Mouse (Mus musculus): Measurements from ENCODE around the gene 9030025P20Rik.
A peak's percentile ranks its signal among the peaks of the same experiment; 100 is the strongest.
"Not testable (repeated sequence)": the region's sequence is repeated elsewhere in the genome, so short reads cannot be mapped to it uniquely, and the experiment has no call there.

Gene 9030025P20Rik

GRCm38 (mm10) chr17:14978362-14979038, at the start of gene 9030025P20Rik, which contains the start of gene Gm3417:
Gene 9030025P20Rik (plus strand): TSS chr17:14978468.
Gene Gm3417 (minus strand): TSS chr17:14978790.
- not testable (repeated sequence) for DNase-seq

GRCm38 (mm10) chr17:14928631-14929030, 49.6 kb upstream of the 9030025P20Rik start:
- DNase-seq, result no peak

GRCm38 (mm10) chr17:14930697-14931096, 47.6 kb upstream of the 9030025P20Rik start:
- DNase-seq, result no peak

- DNase-seq, result no peak
These were observed 46.8 kb upstream of the 9030025P20Rik start for GRCm38 (mm10) chr17:14931469-14931868.

- not testable (repeated sequence) for DNase-seq
These were observed 43.0 kb upstream of the 9030025P20Rik start for GRCm38 (mm10) chr17:14935280-14935679.

- DNase-seq, result no peak
These were observed 42.2 kb upstream of the 9030025P20Rik start for GRCm38 (mm10) chr17:14935841-14936605.

- peak; percentile 4 to 15 for DNase-seq
These were observed 36.1 kb upstream of the 9030025P20Rik start for GRCm38 (mm10) chr17:14942181-14942580.

- peak; percentile 98 for DNase-seq
These were observed 35.1 kb upstream of the 9030025P20Rik start, which contains the start of the genes Wdr27 and 1600012H06Rik for GRCm38 (mm10) chr17:14943009-14943728. Gene Wdr27 (minus strand): TSS chr17:14943158. Gene 1600012H06Rik (plus strand): TSS chr17:14943184.

GRCm38 (mm10) chr17:14943729-14944059, 34.6 kb upstream of the 9030025P20Rik start:
- no peak for DNase-seq

- DNase-seq, result no peak
These were observed 33.7 kb upstream of the 9030025P20Rik start for GRCm38 (mm10) chr17:14944551-14944950.

- no peak for DNase-seq
These were observed 29.0 kb upstream of the 9030025P20Rik start for GRCm38 (mm10) chr17:14949161-14949827.

- DNase-seq, result no peak
These were observed 24.8 kb upstream of the 9030025P20Rik start for GRCm38 (mm10) chr17:14953452-14953851.

- DNase-seq, result no peak
These were observed 19.5 kb upstream of the 9030025P20Rik start for GRCm38 (mm10) chr17:14958686-14959327.

- DNase-seq, result peak in 1 of 2 experiments; percentile 7
These were observed 18.3 kb upstream of the 9030025P20Rik start for GRCm38 (mm10) chr17:14959979-14960378.

GRCm38 (mm10) chr17:14960520-14960919, 17.7 kb upstream of the 9030025P20Rik start:
- peak; percentile 31 to 33 for DNase-seq

- DNase-seq, result peak; percentile 27 to 60
These were observed 17.2 kb upstream of the 9030025P20Rik start, which contains the start of gene Phf10 for GRCm38 (mm10) chr17:14960951-14961556. Gene Phf10 (minus strand): TSS chr17:14961273.

GRCm38 (mm10) chr17:14961557-14962154, 16.6 kb upstream of the 9030025P20Rik start:
- not testable (repeated sequence) for DNase-seq

- not testable (repeated sequence) for DNase-seq
These were observed 9.8 kb upstream of the 9030025P20Rik start for GRCm38 (mm10) chr17:14968373-14968913.

- DNase-seq, result not testable (repeated sequence)
These were observed 428 bp upstream of the 9030025P20Rik start for GRCm38 (mm10) chr17:14977718-14978361.

- DNase-seq, result peak in 1 of 2 experiments; percentile 0
These were observed 11.9 kb downstream of the 9030025P20Rik start for GRCm38 (mm10) chr17:14990116-14990702.
